Mouse (Mus musculus) embryonic facial prominence, embryonic 11.5 days (tissue): ENCODE measurements around the gene Rnd1. TPM values are rescaled to one million over a fixed set of nuclear protein-coding genes. Genes with fewer than 3 reads are reported as not detected.

Source experiments
- ATAC-seq: fragments of 200-750 bp; cut with Nextera tagmentation; replicated peaks from 2 replicates; pipeline ENCODE4 v1.8.0; 2017; ENCODE audit warnings: low read depth; ENCODE audit not compliant: insufficient number of reproducible peaks, low FRiP score, low TSS enrichment
- DNase-seq: peaks from one replicate; pipeline ENCODE4 v3.0.0-alpha.2; 2015; ENCODE audit warnings: low spot score
- H3K27ac ChIP-seq: fragments of 300-500 bp; sonication (generic); replicated peaks from 2 replicates; pipeline ENCODE4 v1.5.1; 2014; ENCODE audit warnings: mild to moderate bottlenecking, low read depth, low read length, control low read depth
- H3K27me3 ChIP-seq: fragments of 300-500 bp; sonication (generic); 2 replicates; pipeline ENCODE4 v1.6.1; 2014; ENCODE audit warnings: mild to moderate bottlenecking, low read length, moderate library complexity, mixed read lengths; ENCODE audit not compliant: control insufficient read depth, insufficient read depth
- H3K36me3 ChIP-seq: fragments of 300-500 bp; sonication (generic); replicated peaks from 2 replicates; pipeline ENCODE4 v1.6.1; 2014; ENCODE audit warnings: low read depth, mild to moderate bottlenecking, low read length, moderate library complexity, mixed read lengths; ENCODE audit not compliant: control insufficient read depth, insufficient read depth
- H3K4me1 ChIP-seq: fragments of 300-500 bp; sonication (generic); 2 replicates; pipeline ENCODE4 v1.6.1; 2014; ENCODE audit warnings: low read length, mixed read lengths; ENCODE audit not compliant: control insufficient read depth, insufficient read depth
- H3K4me2 ChIP-seq: fragments of 300-500 bp; sonication (generic); 2 replicates; pipeline ENCODE4 v1.6.1; 2014; ENCODE audit warnings: low read depth, mild to moderate bottlenecking, control low read depth, low read length, moderate library complexity
- H3K4me3 ChIP-seq: fragments of 300-500 bp; sonication (generic); 2 replicates; pipeline ENCODE4 v1.5.1; 2014; ENCODE audit warnings: low read depth, low read length, control low read depth
- H3K9ac ChIP-seq: fragments of 300-500 bp; sonication (generic); replicated peaks from 2 replicates; pipeline ENCODE4 v1.6.1; 2014; ENCODE audit warnings: mild to moderate bottlenecking, control low read depth, low read length
- H3K9me3 ChIP-seq: fragments of 300-500 bp; sonication (generic); replicated peaks from 2 replicates; pipeline ENCODE4 v1.6.1; 2016; ENCODE audit warnings: mild to moderate bottlenecking, low read length, inconsistent platforms, mixed read lengths; ENCODE audit not compliant: control insufficient read depth
- WGBS: fragments of 180-500 bp; shearing (Covaris S2); extraction: QIAGEN DNeasy Blood & Tissue Kit; methylation state at CpG from one replicate; pipeline ENCODE4 v1.1.7; 2014; 5-methylcytosine and 5-hydroxymethylcytosine counted together
- polyA plus RNA-seq: library from polyadenylated mRNA; unstranded; fragments of >200 nt; fragmentation: Nextera tagmentation; extraction: Ambion mirVana; gene quantifications from 2 replicates; pipeline ENCODE4 v1.2.1, GENCODE M21; 2014

The Rnd1 gene
- polyA plus RNA-seq, 1 experiment from 2014 or later = 0.63 TPM

- DNase-seq (peak; percentile 57), ATAC-seq (no peak; the same call in 1 of the 2 replicates)
- H3K36me3 ChIP-seq = no peaks in the 10 kb centered on the region
- H3K4me3 ChIP-seq = no peak overlapping the region
- H3K4me2 ChIP-seq = no peak overlapping the region
- 7% methylated on average over 7 of the region's 7 CpGs for WGBS
- no peak overlapping the region for H3K9ac ChIP-seq
- peaks cover 3% of the 10 kb centered on the region; the same call in 1 of the 2 replicates for H3K4me1 ChIP-seq
- H3K27me3 ChIP-seq = no peaks in the 10 kb centered on the region
- no peak overlapping the region for H3K27ac ChIP-seq
- no peaks in the 10 kb centered on the region for H3K9me3 ChIP-seq
These were observed 14.4 kb upstream of the Rnd1 start for GRCm38 (mm10) chr15:98691486-98692147.

- no peaks in the 10 kb centered on the region for H3K27me3 ChIP-seq
- DNase-seq (no peak), ATAC-seq (no peak)
- no peak overlapping the region for H3K4me2 ChIP-seq
- H3K9me3 ChIP-seq = no peaks in the 10 kb centered on the region
- H3K36me3 ChIP-seq = no peaks in the 10 kb centered on the region
- peaks cover 3% of the 10 kb centered on the region; the same call in 1 of the 2 replicates for H3K4me1 ChIP-seq
- no peak overlapping the region for H3K4me3 ChIP-seq
- WGBS = 82% methylated on average over 2 of the region's 2 CpGs
- no peak overlapping the region for H3K9ac ChIP-seq
- no peak overlapping the region for H3K27ac ChIP-seq
These were observed 12.4 kb upstream of the Rnd1 start for GRCm38 (mm10) chr15:98689682-98690081.

- no peaks in the 10 kb centered on the region for H3K36me3 ChIP-seq
- H3K4me2 ChIP-seq = no peak overlapping the region
- no peaks in the 10 kb centered on the region for H3K27me3 ChIP-seq
- no peak overlapping the region for H3K27ac ChIP-seq
- no peaks in the 10 kb centered on the region for H3K4me1 ChIP-seq
- no peak for ATAC-seq
- DNase-seq = no peak
- 68% methylated on average over 3 of the region's 3 CpGs for WGBS
- H3K4me3 ChIP-seq = no peak overlapping the region
- H3K9me3 ChIP-seq = no peaks in the 10 kb centered on the region
- no peak overlapping the region for H3K9ac ChIP-seq
These were observed 8.7 kb upstream of the Rnd1 start for GRCm38 (mm10) chr15:98685926-98686325.

GRCm38 (mm10) chr15:98683746-98684145 is 6.5 kb upstream of the Rnd1 start:
- H3K9ac ChIP-seq = no peak overlapping the region
- H3K27me3 ChIP-seq = no peaks in the 10 kb centered on the region
- H3K4me1 ChIP-seq = no peaks in the 10 kb centered on the region
- no peaks in the 10 kb centered on the region for H3K36me3 ChIP-seq
- DNase-seq (no peak), ATAC-seq (no peak)
- H3K27ac ChIP-seq = no peak overlapping the region
- no peaks in the 10 kb centered on the region for H3K9me3 ChIP-seq
- H3K4me3 ChIP-seq = no peak overlapping the region
- no peak overlapping the region for H3K4me2 ChIP-seq
- WGBS = 93% methylated on average over 1 of the region's 1 CpGs

- Histone ChIP-seq H3K9me3 (no peaks in the 10 kb centered on the region), H3K9ac (no peak overlapping the region), H3K4me2 (no peak overlapping the region), H3K27me3 (no peaks in the 10 kb centered on the region; the same call in 1 of the 2 replicates), H3K27ac (no peak overlapping the region), H3K4me1 (no peaks in the 10 kb centered on the region), H3K36me3 (no peaks in the 10 kb centered on the region), H3K4me3 (no peak overlapping the region)
- DNase-seq = no peak
- 75% methylated on average over 10 of the region's 10 CpGs for WGBS
- no peak for ATAC-seq
These were observed 5.9 kb upstream of the Rnd1 start for GRCm38 (mm10) chr15:98683177-98683576.

GRCm38 (mm10) chr15:98681633-98682032 is 4.4 kb upstream of the Rnd1 start:
- whole genome bisulfite sequencing = 80% methylated on average over 7 of the region's 7 CpGs
- Histone ChIP-seq H3K4me2 (no peak overlapping the region), H3K27ac (no peak overlapping the region), H3K9me3 (no peaks in the 10 kb centered on the region), H3K4me1 (peaks cover 4% of the 10 kb centered on the region; the same call in 1 of the 2 replicates), H3K27me3 (peaks cover 6% of the 10 kb centered on the region), H3K36me3 (no peaks in the 10 kb centered on the region), H3K9ac (no peak overlapping the region), H3K4me3 (no peak overlapping the region)
- ATAC-seq (no peak), DNase-seq (no peak)

GRCm38 (mm10) chr15:98680660-98681059 is 3.4 kb upstream of the Rnd1 start:
- Histone ChIP-seq H3K27ac (no peak overlapping the region), H3K9me3 (no peaks in the 10 kb centered on the region), H3K4me2 (no peak overlapping the region), H3K4me3 (no peak overlapping the region), H3K27me3 (peaks cover 15% of the 10 kb centered on the region), H3K9ac (no peak overlapping the region), H3K4me1 (peaks cover 4% of the 10 kb centered on the region; the same call in 1 of the 2 replicates), H3K36me3 (no peaks in the 10 kb centered on the region)
- no peak for ATAC-seq
- 92% methylated on average over 8 of the region's 8 CpGs for WGBS
- no peak for DNase-seq

GRCm38 (mm10) chr15:98677977-98678376 is 716 bp upstream of the Rnd1 start:
- Histone ChIP-seq H3K27me3 (peaks cover 22% of the 10 kb centered on the region), H3K4me3 (no peak overlapping the region), H3K27ac (no peak overlapping the region), H3K9me3 (no peaks in the 10 kb centered on the region), H3K4me2 (no peak overlapping the region), H3K9ac (no peak overlapping the region), H3K36me3 (no peaks in the 10 kb centered on the region), H3K4me1 (peaks cover 4% of the 10 kb centered on the region; the same call in 1 of the 2 replicates)
- WGBS = 76% methylated on average over 7 of the region's 7 CpGs
- ATAC-seq = no peak
- no peak for DNase-seq
